ENCODE assay signal across 10 mouse cellular contexts in the genomic region with DNA sequence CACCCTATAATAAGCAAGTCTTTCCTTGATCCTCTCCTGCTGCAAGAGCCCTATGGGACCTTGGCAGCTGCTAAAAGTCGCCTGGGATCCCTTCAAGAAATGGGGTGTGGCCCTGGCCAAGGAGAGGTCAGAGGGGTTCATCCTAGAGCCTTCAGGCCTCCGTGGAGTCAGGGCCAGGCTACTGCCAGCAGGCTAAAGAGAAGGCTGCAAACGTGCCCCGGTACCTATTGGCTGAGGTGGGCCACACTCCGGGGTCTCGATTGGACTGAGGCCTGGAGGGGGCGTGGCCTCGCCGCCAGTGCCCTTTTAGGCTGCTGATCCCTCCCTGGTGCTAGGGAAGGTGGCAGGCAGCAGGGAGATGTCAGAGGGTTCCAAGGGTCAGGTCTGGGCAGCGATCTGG. TPM values are rescaled to one million over a fixed set of nuclear protein-coding genes. Genes with fewer than 3 reads are reported as not detected.
A peak's percentile ranks its signal among the peaks of the same experiment; 100 is the strongest.
DNase-seq lines count a peak whose midpoint lies in the region; ATAC-seq lines count a peak whose summit lies in the region.
"Not testable (repeated sequence)": the region's sequence is repeated elsewhere in the genome, so short reads cannot be mapped to it uniquely, and the experiment has no call there.
"Had no signal": no experiment of that assay in that cellular context is flagged by ENCODE, and none has a peak within 500 bp of the region (broad histone marks: within the 10 kb centered on the region; RNA-seq: fewer than 3 reads in every experiment).

No protein-coding gene starts in this region.

- DNase-seq in R1 (ENCODE audit: low read depth, low spot score), result peak; percentile 15
- DNase-seq in hindbrain, embryonic 10.5 days (ENCODE audit: low spot score), result peak; percentile 45
- peak; percentile 30 for DNase-seq in retina, embryonic 14.5 days (ENCODE audit: low spot score)

- H3K9ac ChIP-seq in embryonic facial prominence, embryonic 12.5 days; forebrain, embryonic 16.5 days (replicated peaks; ENCODE audit: low read depth, low read length); intestine, embryonic 15.5 days; limb, embryonic 13.5 days; midbrain, embryonic 15.5 days: not testable (repeated sequence)

- 1% methylated on average over 9 of the region's 10 CpGs for WGBS in embryonic facial prominence, embryonic 12.5 days
- 6% methylated on average over 7 of the region's 10 CpGs for WGBS in forebrain, embryonic 16.5 days
- 4% methylated on average over 9 of the region's 10 CpGs for WGBS in hindbrain, embryonic 10.5 days
- 7% methylated on average over 6 of the region's 10 CpGs for WGBS in intestine, embryonic 15.5 days
- WGBS in limb, embryonic 13.5 days, result 3% methylated on average over 9 of the region's 10 CpGs
- 7% methylated on average over 6 of the region's 10 CpGs for WGBS in midbrain, embryonic 15.5 days

- ATAC-seq in embryonic facial prominence, embryonic 12.5 days (ENCODE audit: insufficient number of reproducible peaks, insufficient read depth, low FRiP score, low TSS enrichment), result peak; percentile 32; the same call in 1 of the 2 replicates
- peak; percentile 67 for ATAC-seq in forebrain, embryonic 16.5 days
- peak; percentile 49; the same call in 1 of the 2 replicates for ATAC-seq in intestine, embryonic 15.5 days
- peak; percentile 76 for ATAC-seq in limb, embryonic 13.5 days (ENCODE audit: low FRiP score, low read depth)
- peak; percentile 88 for ATAC-seq in midbrain, embryonic 15.5 days (replicated peaks)

- peak overlapping the region; percentile 25 for H3K4me2 ChIP-seq in embryonic facial prominence, embryonic 12.5 days (replicated peaks)
- H3K4me2 ChIP-seq in forebrain, embryonic 16.5 days (ENCODE audit: low read length); intestine, embryonic 15.5 days (replicated peaks): not testable (repeated sequence)
- peak overlapping the region; percentile 41 for H3K4me2 ChIP-seq in limb, embryonic 13.5 days (replicated peaks)
- peak overlapping the region; percentile 31; the same call in 1 of the 2 replicates for H3K4me2 ChIP-seq in midbrain, embryonic 15.5 days

- H3K4me1 ChIP-seq in embryonic facial prominence, embryonic 12.5 days; forebrain, embryonic 16.5 days (replicated peaks; ENCODE audit: control insufficient read depth, insufficient read depth, low read length); hindbrain, embryonic 10.5 days (replicated peaks); intestine, embryonic 15.5 days (replicated peaks); limb, embryonic 13.5 days; midbrain, embryonic 15.5 days: not testable (repeated sequence)

- H3K4me3 ChIP-seq in embryonic facial prominence, embryonic 12.5 days; forebrain, embryonic 16.5 days (replicated peaks; ENCODE audit: low read length); intestine, embryonic 15.5 days (replicated peaks); limb, embryonic 13.5 days; midbrain, embryonic 15.5 days: not testable (repeated sequence)
- H3K4me3 ChIP-seq in hindbrain, embryonic 10.5 days, result peak overlapping the region; percentile 20; the same call in 1 of the 2 replicates

- not testable (repeated sequence) for H3K9me3 ChIP-seq in embryonic facial prominence, embryonic 12.5 days; forebrain, embryonic 16.5 days (ENCODE audit: control insufficient read depth, low read length); hindbrain, embryonic 10.5 days; intestine, embryonic 15.5 days; limb, embryonic 13.5 days; midbrain, embryonic 15.5 days

- H3K27ac ChIP-seq in embryonic facial prominence, embryonic 12.5 days; forebrain, embryonic 16.5 days (ENCODE audit: low read length); hindbrain, embryonic 10.5 days; intestine, embryonic 15.5 days; limb, embryonic 13.5 days; midbrain, embryonic 15.5 days: not testable (repeated sequence)

- H3K27me3 ChIP-seq in embryonic facial prominence, embryonic 12.5 days; forebrain, embryonic 16.5 days (replicated peaks; ENCODE audit: control insufficient read depth, insufficient read depth, low read length); hindbrain, embryonic 10.5 days (ENCODE audit: insufficient read depth, poor library complexity, severe bottlenecking); intestine, embryonic 15.5 days (replicated peaks); limb, embryonic 13.5 days; midbrain, embryonic 15.5 days (replicated peaks): not testable (repeated sequence)

- H3K36me3 ChIP-seq in embryonic facial prominence, embryonic 12.5 days; forebrain, embryonic 16.5 days (ENCODE audit: control insufficient read depth, insufficient read depth); hindbrain, embryonic 10.5 days; intestine, embryonic 15.5 days; limb, embryonic 13.5 days; midbrain, embryonic 15.5 days (replicated peaks): not testable (repeated sequence)

RNA-seq across cellular contexts. Expression of a gene that starts 32.6 kb away (rescaled TPM):
- 0.37 and 0.73 TPM in 2 replicates for polyA plus RNA-seq in embryonic facial prominence, embryonic 12.5 days (2016; fragmentation: Nextera tagmentation; extraction: Ambion mirVana)
- polyA plus RNA-seq in forebrain, embryonic 16.5 days (2015; fragmentation: Nextera tagmentation; extraction: Ambion mirVana), result 0.31 and 0.42 TPM in 2 replicates
- 1.6 and 1.9 TPM in 2 replicates for polyA plus RNA-seq in hindbrain, embryonic 10.5 days (2016; fragmentation: Nextera tagmentation; extraction: Ambion mirVana)
- polyA plus RNA-seq in intestine, embryonic 15.5 days (2015; fragmentation: Nextera tagmentation; extraction: Ambion mirVana), result 0.47 and 0.53 TPM in 2 replicates
- polyA plus RNA-seq in limb, embryonic 13.5 days (2015; fragmentation: Nextera tagmentation; extraction: Ambion mirVana), result 0.62 and 0.70 TPM in 2 replicates
- 0.52 and 1.1 TPM in 2 replicates for polyA plus RNA-seq in midbrain, embryonic 15.5 days (2015; fragmentation: Nextera tagmentation; extraction: Ambion mirVana)
- polyA plus RNA-seq: liver, embryonic 15.5 days; spleen, adult 2 months had no signal

RNA-seq across cellular contexts. Expression of a gene that starts 32.7 kb away (rescaled TPM):
- polyA plus RNA-seq in embryonic facial prominence, embryonic 12.5 days (2016; fragmentation: Nextera tagmentation; extraction: Ambion mirVana), result 8.6 and 8.9 TPM in 2 replicates
- 0.71 and 0.86 TPM in 2 replicates for polyA plus RNA-seq in forebrain, embryonic 16.5 days (2015; fragmentation: Nextera tagmentation; extraction: Ambion mirVana)
- polyA plus RNA-seq in hindbrain, embryonic 10.5 days (2016; fragmentation: Nextera tagmentation; extraction: Ambion mirVana), result 15.1 and 20.0 TPM in 2 replicates
- polyA plus RNA-seq in intestine, embryonic 15.5 days (2015; fragmentation: Nextera tagmentation; extraction: Ambion mirVana), result 4.0 and 5.7 TPM in 2 replicates
- polyA plus RNA-seq in limb, embryonic 13.5 days (2015; fragmentation: Nextera tagmentation; extraction: Ambion mirVana), result 12.0 and 13.0 TPM in 2 replicates
- polyA plus RNA-seq in midbrain, embryonic 15.5 days (2015; fragmentation: Nextera tagmentation; extraction: Ambion mirVana), result 0.81 and 1.3 TPM in 2 replicates

RNA-seq across cellular contexts. Expression of a gene that starts 42.0 kb away (rescaled TPM):
- polyA plus RNA-seq in embryonic facial prominence, embryonic 12.5 days (2016; fragmentation: Nextera tagmentation; extraction: Ambion mirVana), result 13.6 and 19.9 TPM in 2 replicates
- polyA plus RNA-seq in forebrain, embryonic 16.5 days (2015; fragmentation: Nextera tagmentation; extraction: Ambion mirVana), result 2.3 and 4.0 TPM in 2 replicates
- polyA plus RNA-seq in hindbrain, embryonic 10.5 days (2016; fragmentation: Nextera tagmentation; extraction: Ambion mirVana), result 21.4 and 28.9 TPM in 2 replicates
- polyA plus RNA-seq in intestine, embryonic 15.5 days (2015; fragmentation: Nextera tagmentation; extraction: Ambion mirVana), result 26.7 and 31.2 TPM in 2 replicates
- polyA plus RNA-seq in limb, embryonic 13.5 days (2015; fragmentation: Nextera tagmentation; extraction: Ambion mirVana), result 18.1 and 18.9 TPM in 2 replicates
- 2.9 and 4.1 TPM in 2 replicates for polyA plus RNA-seq in midbrain, embryonic 15.5 days (2015; fragmentation: Nextera tagmentation; extraction: Ambion mirVana)

Comparison
In these comparisons a context has a peak if more than half of its experiments do, and no peak if none do; other contexts are left out.
1. ATAC-seq: peak in every context shown above with its lines; median percentile 88 in midbrain, embryonic 15.5 days; 76 in limb, embryonic 13.5 days; 67 in forebrain, embryonic 16.5 days; 49 in intestine, embryonic 15.5 days; 32 in embryonic facial prominence, embryonic 12.5 days.